Mouse (Mus musculus): ENCODE measurements around the gene Trim14.

GRCm38 (mm10) chr4:46454097-46454864, 81.7 kb downstream of the Trim14 start:
- TF ChIP-seq EP300 (IDR thresholded peaks at IDR 0.05; ENCODE audit: low read depth) = peak; percentile 36; the same call in 1 of the 2 replicates
- no peak for TF ChIP-seq CTCF (IDR thresholded peaks at IDR 0.05; ENCODE audit: low read depth)
